Mouse (Mus musculus) lung, adult 2 months (tissue): ENCODE measurements around the gene Gm10354.
"Not testable (repeated sequence)": the region's sequence is repeated elsewhere in the genome, so short reads cannot be mapped to it uniquely, and the experiment has no call there.

Experiments used
- CTCF ChIP-seq: fragments of 200-500 bp; IDR thresholded peaks from 2 replicates; pipeline ENCODE4 v1.5.1; 2011; ENCODE audit warnings: mild to moderate bottlenecking, low read length, control low read depth; ENCODE audit not compliant: insufficient read depth
- POLR2A ChIP-seq: fragments of 200-500 bp; IDR thresholded peaks from 2 replicates; pipeline ENCODE4 v1.6.1; 2011; ENCODE audit warnings: low read depth, mild to moderate bottlenecking, control low read depth, low read length, borderline replicate concordance; ENCODE audit errors: extremely low read depth

- TF ChIP-seq CTCF, POLR2A: not testable (repeated sequence)
Measured at GRCm38 (mm10) chr5:14952749-14953148, 26.0 kb downstream of the Gm10354 start.
